Mouse (Mus musculus) erythroblast, embryonic 14.5 days (primary cell): ENCODE measurements around the gene Myf5.

Experiments used
- GATA1 ChIP-seq: IDR thresholded peaks from 2 replicates; pipeline ENCODE4 v1.6.1; 2012; ENCODE audit warnings: low read length, inconsistent platforms, mixed read lengths
- TAL1 ChIP-seq: IDR thresholded peaks from 3 replicates; pipeline ENCODE4 v1.6.1; 2012; ENCODE audit warnings: low read length, inconsistent platforms, mixed read lengths

DNA sequence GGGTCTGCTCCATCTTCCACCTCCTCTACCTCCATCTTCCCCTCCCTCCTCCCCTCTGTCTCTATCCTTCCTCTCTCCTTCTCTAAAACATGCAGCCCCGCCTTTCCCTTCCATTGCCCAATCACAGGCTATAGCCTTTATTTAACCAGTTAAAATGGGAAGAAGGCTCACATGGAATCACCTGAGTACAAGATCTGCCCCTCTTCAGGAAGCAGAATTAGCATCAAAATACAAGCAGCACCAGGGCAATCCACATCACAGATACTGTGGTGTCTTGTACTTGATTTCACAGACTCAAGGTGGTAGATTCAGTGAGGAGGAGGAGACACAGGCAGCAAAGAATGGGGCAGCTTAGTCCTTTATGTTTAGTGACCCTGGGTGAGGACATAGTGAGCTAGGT lies 42.8 kb upstream of the Myf5 start:
- TF ChIP-seq TAL1 (no peak), GATA1 (no peak)
